Mouse (Mus musculus) neural tube, embryonic 12.5 days (tissue): Measurements from ENCODE around the gene Slc7a11. TPM values are rescaled to one million over a fixed set of nuclear protein-coding genes. Genes with fewer than 3 reads are reported as not detected.

Experiments used
- ATAC-seq: fragments of 200-750 bp; cut with Nextera tagmentation; 2 replicates; pipeline ENCODE4 v1.8.0; 2017; ENCODE audit warnings: low read depth, mild to moderate bottlenecking, moderate TSS enrichment, moderate library complexity; ENCODE audit not compliant: low FRiP score
- H3K27ac ChIP-seq: fragments of 300-500 bp; sonication (generic); 2 replicates; pipeline ENCODE4 v1.5.1; 2016
- H3K27me3 ChIP-seq: fragments of 300-500 bp; sonication (generic); replicated peaks from 2 replicates; pipeline ENCODE4 v1.6.1; 2016; ENCODE audit warnings: mild to moderate bottlenecking
- H3K36me3 ChIP-seq: fragments of 300-500 bp; sonication (generic); 2 replicates; pipeline ENCODE4 v1.6.1; 2016; ENCODE audit warnings: mild to moderate bottlenecking
- H3K4me1 ChIP-seq: fragments of 300-500 bp; sonication (generic); 2 replicates; pipeline ENCODE4 v1.6.1; 2016
- H3K4me2 ChIP-seq: fragments of 300-500 bp; sonication (generic); replicated peaks from 2 replicates; pipeline ENCODE4 v1.6.1; 2016; ENCODE audit warnings: mild to moderate bottlenecking
- H3K4me3 ChIP-seq: fragments of 300-500 bp; sonication (generic); 2 replicates; pipeline ENCODE4 v1.5.1; 2016
- H3K9ac ChIP-seq: fragments of 300-500 bp; sonication (generic); 2 replicates; pipeline ENCODE4 v1.6.1; 2016; ENCODE audit warnings: mild to moderate bottlenecking
- H3K9me3 ChIP-seq: fragments of 300-500 bp; sonication (generic); 2 replicates; pipeline ENCODE4 v1.6.1; 2016; ENCODE audit warnings: mild to moderate bottlenecking
- WGBS: fragments of 180-500 bp; shearing (Covaris S2); methylation state at CpG from one replicate; pipeline ENCODE4 v1.1.7; 2016; 5-methylcytosine and 5-hydroxymethylcytosine counted together
- polyA plus RNA-seq: library from polyadenylated mRNA; unstranded; fragments of >200 nt; fragmentation: Nextera tagmentation; extraction: Ambion mirVana; gene quantifications from 2 replicates; pipeline ENCODE4 v1.2.1, GENCODE M21; 2016

Gene Slc7a11
- polyA plus RNA-seq, 1 experiment from 2014 or later, result 3.9 TPM

- no peaks in the 10 kb centered on the region for H3K9me3 ChIP-seq
- no peak overlapping the region for H3K27ac ChIP-seq
- H3K4me3 ChIP-seq, result no peak overlapping the region
- no peaks in the 10 kb centered on the region for H3K27me3 ChIP-seq
- no peak overlapping the region for H3K9ac ChIP-seq
- no peaks in the 10 kb centered on the region for H3K4me1 ChIP-seq
- no peak for ATAC-seq
- no peaks in the 10 kb centered on the region for H3K36me3 ChIP-seq
- 85% methylated on average over 2 of the region's 2 CpGs for WGBS
- no peak overlapping the region for H3K4me2 ChIP-seq
Measured at GRCm38 (mm10) chr3:50224390-50225114, 218.9 kb downstream of the Slc7a11 start.

- no peak overlapping the region for H3K4me2 ChIP-seq
- H3K27me3 ChIP-seq, result no peaks in the 10 kb centered on the region
- H3K27ac ChIP-seq, result no peak overlapping the region
- H3K4me3 ChIP-seq, result no peak overlapping the region
- no peak for ATAC-seq
- 77% methylated on average over 2 of the region's 2 CpGs for WGBS
- H3K4me1 ChIP-seq, result no peaks in the 10 kb centered on the region
- no peaks in the 10 kb centered on the region for H3K9me3 ChIP-seq
- no peaks in the 10 kb centered on the region for H3K36me3 ChIP-seq
- no peak overlapping the region for H3K9ac ChIP-seq
Measured at GRCm38 (mm10) chr3:50220454-50220853, 223.0 kb downstream of the Slc7a11 start.

- Histone ChIP-seq H3K27ac (no peak overlapping the region), H3K27me3 (no peaks in the 10 kb centered on the region), H3K9ac (no peak overlapping the region), H3K9me3 (no peaks in the 10 kb centered on the region), H3K36me3 (no peaks in the 10 kb centered on the region), H3K4me1 (no peaks in the 10 kb centered on the region), H3K4me3 (no peak overlapping the region), H3K4me2 (no peak overlapping the region)
- ATAC-seq, result no peak
- 86% methylated on average over 5 of the region's 5 CpGs for WGBS
Measured at GRCm38 (mm10) chr3:50186369-50186768, 257.0 kb downstream of the Slc7a11 start.

- 75% methylated on average over 2 of the region's 2 CpGs for WGBS
- ATAC-seq, result no peak
- Histone ChIP-seq H3K9me3 (no peaks in the 10 kb centered on the region), H3K27ac (no peak overlapping the region), H3K4me2 (no peak overlapping the region), H3K4me3 (no peak overlapping the region), H3K9ac (no peak overlapping the region), H3K36me3 (no peaks in the 10 kb centered on the region), H3K27me3 (no peaks in the 10 kb centered on the region), H3K4me1 (no peaks in the 10 kb centered on the region)
Measured at GRCm38 (mm10) chr3:50185879-50186278, 257.5 kb downstream of the Slc7a11 start.

GRCm38 (mm10) chr3:50160756-50161155 is 282.7 kb downstream of the Slc7a11 start:
- no peaks in the 10 kb centered on the region for H3K36me3 ChIP-seq
- WGBS, result 79% methylated on average over 2 of the region's 2 CpGs
- no peak overlapping the region for H3K4me3 ChIP-seq
- no peaks in the 10 kb centered on the region for H3K4me1 ChIP-seq
- H3K27ac ChIP-seq, result no peak overlapping the region
- H3K9me3 ChIP-seq, result no peaks in the 10 kb centered on the region
- no peak overlapping the region for H3K9ac ChIP-seq
- no peaks in the 10 kb centered on the region for H3K27me3 ChIP-seq
- no peak for ATAC-seq
- H3K4me2 ChIP-seq, result no peak overlapping the region

- ATAC-seq, result no peak
- H3K36me3 ChIP-seq, result no peaks in the 10 kb centered on the region
- no peaks in the 10 kb centered on the region for H3K9me3 ChIP-seq
- H3K27ac ChIP-seq, result no peak overlapping the region
- no peak overlapping the region for H3K9ac ChIP-seq
- H3K4me2 ChIP-seq, result no peak overlapping the region
- no peak overlapping the region for H3K4me3 ChIP-seq
- H3K27me3 ChIP-seq, result no peaks in the 10 kb centered on the region
- H3K4me1 ChIP-seq, result no peaks in the 10 kb centered on the region
Measured at GRCm38 (mm10) chr3:50144144-50144543, 299.3 kb downstream of the Slc7a11 start.

- ATAC-seq, result no peak
- Histone ChIP-seq H3K27me3 (no peaks in the 10 kb centered on the region), H3K27ac (no peak overlapping the region), H3K9me3 (no peaks in the 10 kb centered on the region), H3K4me3 (no peak overlapping the region), H3K4me2 (no peak overlapping the region), H3K36me3 (no peaks in the 10 kb centered on the region), H3K4me1 (no peaks in the 10 kb centered on the region), H3K9ac (no peak overlapping the region)
- WGBS, result 74% methylated on average over 3 of the region's 3 CpGs
Measured at GRCm38 (mm10) chr3:50138319-50138718, 305.1 kb downstream of the Slc7a11 start.

GRCm38 (mm10) chr3:50132204-50132603 is 311.2 kb downstream of the Slc7a11 start:
- ATAC-seq, result no peak
- no peaks in the 10 kb centered on the region for H3K9me3 ChIP-seq
- no peak overlapping the region for H3K4me2 ChIP-seq
- no peaks in the 10 kb centered on the region for H3K36me3 ChIP-seq
- H3K27ac ChIP-seq, result no peak overlapping the region
- WGBS, result 91% methylated on average over 5 of the region's 5 CpGs
- H3K4me1 ChIP-seq, result no peaks in the 10 kb centered on the region
- H3K27me3 ChIP-seq, result no peaks in the 10 kb centered on the region
- H3K9ac ChIP-seq, result no peak overlapping the region
- no peak overlapping the region for H3K4me3 ChIP-seq

- H3K36me3 ChIP-seq, result no peaks in the 10 kb centered on the region
- 83% methylated on average over 2 of the region's 2 CpGs for WGBS
Measured at GRCm38 (mm10) chr3:50130319-50130718, 313.1 kb downstream of the Slc7a11 start.

GRCm38 (mm10) chr3:50121001-50121400 is 322.4 kb downstream of the Slc7a11 start:
- Histone ChIP-seq H3K4me3 (no peak overlapping the region), H3K27ac (no peak overlapping the region), H3K9ac (no peak overlapping the region), H3K4me1 (no peaks in the 10 kb centered on the region), H3K4me2 (no peak overlapping the region), H3K27me3 (no peaks in the 10 kb centered on the region), H3K9me3 (no peaks in the 10 kb centered on the region), H3K36me3 (no peaks in the 10 kb centered on the region)
- ATAC-seq, result no peak
- WGBS, result 68% methylated on average over 1 of the region's 1 CpGs

More at GRCm38 (mm10) chr3:50130319-50130718, 313.1 kb downstream of the Slc7a11 start:
- H3K4me3 ChIP-seq, result no peak overlapping the region
- no peaks in the 10 kb centered on the region for H3K4me1 ChIP-seq
- no peaks in the 10 kb centered on the region for H3K9me3 ChIP-seq
- H3K27me3 ChIP-seq, result no peaks in the 10 kb centered on the region
- ATAC-seq, result no peak
- no peak overlapping the region for H3K9ac ChIP-seq
- no peak overlapping the region for H3K4me2 ChIP-seq
- H3K27ac ChIP-seq, result no peak overlapping the region

GRCm38 (mm10) chr3:50116266-50116665 is 327.1 kb downstream of the Slc7a11 start:
- Histone ChIP-seq H3K4me2 (no peak overlapping the region), H3K9ac (no peak overlapping the region), H3K9me3 (0 out of 2 replicates have a peak, but pooled peaks cover 4% of the 10 kb centered on the region), H3K36me3 (no peaks in the 10 kb centered on the region), H3K27me3 (no peaks in the 10 kb centered on the region), H3K4me1 (no peaks in the 10 kb centered on the region), H3K4me3 (no peak overlapping the region), H3K27ac (no peak overlapping the region)
- 73% methylated on average over 1 of the region's 1 CpGs for WGBS
- no peak for ATAC-seq

- ATAC-seq, result no peak
Measured at GRCm38 (mm10) chr3:50105509-50105908, 337.9 kb downstream of the Slc7a11 start.

GRCm38 (mm10) chr3:50094404-50095092 is 348.9 kb downstream of the Slc7a11 start:
- ATAC-seq, result no peak
- Histone ChIP-seq H3K9me3 (no peaks in the 10 kb centered on the region), H3K9ac (no peak overlapping the region), H3K36me3 (no peaks in the 10 kb centered on the region), H3K27ac (no peak overlapping the region), H3K4me2 (no peak overlapping the region), H3K27me3 (no peaks in the 10 kb centered on the region), H3K4me3 (no peak overlapping the region), H3K4me1 (no peaks in the 10 kb centered on the region)
- 57% methylated on average over 7 of the region's 7 CpGs for whole genome bisulfite sequencing

More at GRCm38 (mm10) chr3:50105509-50105908, 337.9 kb downstream of the Slc7a11 start:
- WGBS, result 96% methylated on average over 6 of the region's 6 CpGs
- H3K9ac ChIP-seq, result no peak overlapping the region
- no peaks in the 10 kb centered on the region for H3K27me3 ChIP-seq
- no peaks in the 10 kb centered on the region for H3K36me3 ChIP-seq
- H3K9me3 ChIP-seq, result no peaks in the 10 kb centered on the region
- no peak overlapping the region for H3K4me3 ChIP-seq
- H3K4me2 ChIP-seq, result no peak overlapping the region
- no peak overlapping the region for H3K27ac ChIP-seq
- H3K4me1 ChIP-seq, result no peaks in the 10 kb centered on the region
